Mouse (Mus musculus) embryonic facial prominence, embryonic 10.5 days (tissue): ENCODE measurements at regions not wholly inside any gene's neighbourhood (a gene's known extent, or its start where the extent isn't known, plus 50 kb on each side); places are given as distances from the start of the nearest gene placed in this dataset.
"Not testable (repeated sequence)": the region's sequence is repeated elsewhere in the genome, so short reads cannot be mapped to it uniquely, and the experiment has no call there.

Experiments used
- DNase-seq: peaks from one replicate; pipeline ENCODE4 v3.0.0-alpha.2; 2017; ENCODE audit warnings: low spot score
- H3K27ac ChIP-seq: fragments of 300-500 bp; sonication (generic); replicated peaks from 2 replicates; pipeline ENCODE4 v1.5.1; 2016; ENCODE audit warnings: mild to moderate bottlenecking
- H3K27me3 ChIP-seq: fragments of 300-500 bp; sonication (generic); replicated peaks from 2 replicates; pipeline ENCODE4 v1.6.1; 2016; ENCODE audit warnings: low read depth, mild to moderate bottlenecking; ENCODE audit not compliant: poor library complexity, severe bottlenecking
- H3K36me3 ChIP-seq: fragments of 300-500 bp; sonication (generic); replicated peaks from 2 replicates; pipeline ENCODE4 v1.6.1; 2016; ENCODE audit warnings: mild to moderate bottlenecking, moderate library complexity
- H3K4me1 ChIP-seq: fragments of 300-500 bp; sonication (generic); 2 replicates; pipeline ENCODE4 v1.6.1; 2016
- H3K4me3 ChIP-seq: fragments of 300-500 bp; sonication (generic); 2 replicates; pipeline ENCODE4 v1.5.1; 2016; ENCODE audit warnings: mild to moderate bottlenecking, moderate library complexity
- H3K9me3 ChIP-seq: fragments of 300-500 bp; sonication (generic); 2 replicates; pipeline ENCODE4 v1.6.1; 2016; ENCODE audit warnings: mild to moderate bottlenecking
- WGBS: fragments of 180-500 bp; shearing (Covaris S2); methylation state at CpG from one replicate; pipeline ENCODE4 v1.1.7; 2016; 5-methylcytosine and 5-hydroxymethylcytosine counted together

DNA sequence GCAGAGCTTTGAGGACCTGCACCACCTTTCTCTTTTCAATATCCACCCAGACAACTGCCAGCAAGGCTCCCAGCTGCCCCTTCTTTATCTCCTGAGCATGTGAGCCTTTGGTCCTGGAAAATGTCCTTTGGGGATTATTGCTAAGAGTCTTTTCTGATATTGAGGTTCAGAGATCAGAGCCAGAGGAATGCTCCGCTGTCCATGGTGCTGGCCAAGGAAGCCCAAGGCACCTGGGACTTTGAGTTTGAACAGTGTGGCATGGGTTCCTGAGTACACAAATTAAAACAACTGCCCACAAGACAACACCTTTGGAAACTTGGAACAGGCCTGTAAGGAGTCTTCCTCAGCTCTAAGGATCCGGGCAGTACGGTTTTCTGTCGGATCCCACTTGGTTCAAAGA, 52.6 kb upstream of the Slc28a3 start:
- H3K36me3 ChIP-seq = no peaks in the 10 kb centered on the region
- no peaks in the 10 kb centered on the region for H3K9me3 ChIP-seq
- H3K4me3 ChIP-seq = no peak overlapping the region
- H3K27ac ChIP-seq = no peak overlapping the region
- WGBS = 68% methylated on average over 4 of the region's 4 CpGs
- H3K4me1 ChIP-seq = no peaks in the 10 kb centered on the region
- H3K27me3 ChIP-seq = no peaks in the 10 kb centered on the region
- DNase-seq = peak; percentile 62

- DNase-seq = peak; percentile 39
- WGBS = 61% methylated on average over 21 of the region's 21 CpGs
- Histone ChIP-seq H3K9me3 (no peaks in the 10 kb centered on the region), H3K4me1 (peaks cover 11% of the 10 kb centered on the region), H3K27ac (no peak overlapping the region), H3K36me3 (no peaks in the 10 kb centered on the region), H3K4me3 (peak overlapping the region; percentile 24; the same call in 1 of the 2 replicates), H3K27me3 (no peaks in the 10 kb centered on the region)
These were observed 58.0 kb upstream of the Slc28a3 start for GRCm38 (mm10) chr13:58668664-58669063.

DNA sequence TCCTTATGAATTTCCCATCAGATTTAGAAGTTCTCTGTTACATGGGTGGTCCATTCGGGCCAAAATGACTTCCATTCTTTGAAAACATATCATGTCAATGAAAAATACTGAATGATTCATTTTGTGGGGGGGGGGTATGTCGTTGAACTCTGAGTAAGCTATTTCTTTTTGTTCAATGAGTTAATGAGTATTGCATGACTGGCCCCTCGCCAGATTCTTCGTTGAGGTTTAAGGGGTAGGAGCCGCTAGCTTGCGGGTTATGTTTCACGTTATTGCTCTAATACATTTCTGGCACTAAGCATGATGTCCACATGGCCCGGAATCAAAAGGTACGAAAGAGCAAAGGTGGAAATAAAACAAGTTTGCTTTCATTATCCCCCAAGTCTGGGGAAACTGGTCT, 59.5 kb upstream of the Slc28a3 start:
- Histone ChIP-seq H3K36me3 (no peaks in the 10 kb centered on the region), H3K27me3 (no peaks in the 10 kb centered on the region), H3K27ac (no peak overlapping the region), H3K4me1 (peaks cover 17% of the 10 kb centered on the region), H3K4me3 (no peak overlapping the region), H3K9me3 (no peaks in the 10 kb centered on the region)
- 90% methylated on average over 9 of the region's 9 CpGs for WGBS
- no peak for DNase-seq

GRCm38 (mm10) chr13:58675611-58676010, 64.9 kb upstream of the Slc28a3 start:
- DNase-seq, H3K4me1 ChIP-seq, H3K27ac ChIP-seq, H3K4me3 ChIP-seq, H3K27me3 ChIP-seq, H3K36me3 ChIP-seq, H3K9me3 ChIP-seq: not testable (repeated sequence)
- 84% methylated on average over 1 of the region's 1 CpGs for WGBS

DNA sequence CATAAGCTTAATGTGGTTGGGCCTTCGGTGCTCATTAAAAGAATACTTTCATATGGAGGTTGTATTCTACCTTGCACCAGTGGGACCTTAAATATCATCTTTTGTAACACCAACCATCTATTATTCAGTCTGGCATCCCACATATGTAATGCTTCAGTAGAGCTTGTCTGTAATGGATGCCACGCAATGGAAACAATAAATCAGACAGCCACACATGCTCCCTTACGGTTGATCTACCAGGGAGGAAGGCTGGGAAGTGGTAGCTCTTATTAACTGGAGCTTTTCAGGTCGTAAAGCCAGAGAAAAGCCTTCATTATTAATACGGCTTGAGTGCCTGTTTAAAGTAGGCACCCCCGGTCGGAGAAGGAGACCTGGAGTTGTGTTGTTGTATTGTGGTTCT, 66.8 kb upstream of the Slc28a3 start:
- Histone ChIP-seq H3K4me1 (peaks cover 6% of the 10 kb centered on the region; the same call in 1 of the 2 replicates), H3K36me3 (no peaks in the 10 kb centered on the region), H3K27me3 (no peaks in the 10 kb centered on the region), H3K9me3 (no peaks in the 10 kb centered on the region), H3K27ac (no peak overlapping the region), H3K4me3 (no peak overlapping the region)
- 87% methylated on average over 7 of the region's 7 CpGs for WGBS
- DNase-seq = no peak

- Histone ChIP-seq H3K27me3 (no peaks in the 10 kb centered on the region), H3K4me3 (no peak overlapping the region), H3K36me3 (no peaks in the 10 kb centered on the region), H3K27ac (no peak overlapping the region), H3K4me1 (peaks cover 1% of the 10 kb centered on the region; the same call in 1 of the 2 replicates), H3K9me3 (0 out of 2 replicates have a peak, but pooled peaks cover 3% of the 10 kb centered on the region)
- DNase-seq = no peak
- WGBS = 85% methylated on average over 6 of the region's 6 CpGs
These were observed 69.0 kb upstream of the Slc28a3 start for GRCm38 (mm10) chr13:58679663-58680062.

DNA sequence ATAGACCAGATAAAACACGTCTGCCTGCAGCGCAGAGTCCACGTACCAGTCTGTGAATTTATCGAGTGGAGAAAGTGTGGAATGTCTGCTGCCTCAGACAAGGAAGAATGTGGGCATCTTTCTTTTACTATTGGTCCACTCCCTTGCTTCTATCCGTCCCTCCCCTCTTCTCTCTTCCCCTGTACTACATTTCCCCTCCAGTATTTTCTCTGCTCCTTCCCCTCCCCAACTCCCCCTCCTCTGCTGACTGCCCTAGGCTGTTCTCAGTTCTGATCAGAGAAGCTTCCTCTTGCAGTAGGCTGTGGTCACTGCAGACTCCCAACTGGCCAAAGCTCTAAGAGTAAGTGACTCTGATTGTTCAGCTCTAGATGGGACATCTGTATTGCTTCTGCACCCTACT, 76.1 kb upstream of the Slc28a3 start:
- Histone ChIP-seq H3K4me3 (no peak overlapping the region), H3K4me1 (peaks cover 10% of the 10 kb centered on the region), H3K9me3 (0 out of 2 replicates have a peak, but pooled peaks cover 3% of the 10 kb centered on the region), H3K27ac (no peak overlapping the region), H3K27me3 (no peaks in the 10 kb centered on the region), H3K36me3 (no peaks in the 10 kb centered on the region)
- DNase-seq = no peak
- 67% methylated on average over 5 of the region's 5 CpGs for WGBS

DNA sequence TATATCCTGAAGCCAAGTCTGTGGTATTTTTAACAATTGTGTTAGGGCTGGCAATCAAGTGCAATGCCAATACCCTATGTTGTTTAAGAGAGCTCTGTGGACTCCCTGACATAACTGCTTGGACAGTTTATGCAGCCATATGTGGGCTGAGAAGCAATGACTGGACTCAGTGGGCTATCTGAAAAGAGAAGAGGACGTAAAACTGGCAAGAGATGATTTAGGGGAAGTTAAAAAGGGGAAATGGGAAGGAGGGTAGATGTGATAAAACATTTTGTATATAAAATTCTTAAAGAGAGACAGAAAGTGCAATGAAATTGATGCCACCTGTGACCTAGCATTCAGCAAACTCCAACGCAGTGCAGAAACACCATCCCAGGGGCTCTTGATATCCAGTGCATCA, 76.9 kb upstream of the Slc28a3 start:
- Histone ChIP-seq H3K27ac (no peak overlapping the region), H3K4me3 (no peak overlapping the region), H3K36me3 (no peaks in the 10 kb centered on the region), H3K9me3 (0 out of 2 replicates have a peak, but pooled peaks cover 3% of the 10 kb centered on the region), H3K4me1 (peaks cover 10% of the 10 kb centered on the region), H3K27me3 (no peaks in the 10 kb centered on the region)
- WGBS = 79% methylated on average over 2 of the region's 2 CpGs
- no peak for DNase-seq

DNA sequence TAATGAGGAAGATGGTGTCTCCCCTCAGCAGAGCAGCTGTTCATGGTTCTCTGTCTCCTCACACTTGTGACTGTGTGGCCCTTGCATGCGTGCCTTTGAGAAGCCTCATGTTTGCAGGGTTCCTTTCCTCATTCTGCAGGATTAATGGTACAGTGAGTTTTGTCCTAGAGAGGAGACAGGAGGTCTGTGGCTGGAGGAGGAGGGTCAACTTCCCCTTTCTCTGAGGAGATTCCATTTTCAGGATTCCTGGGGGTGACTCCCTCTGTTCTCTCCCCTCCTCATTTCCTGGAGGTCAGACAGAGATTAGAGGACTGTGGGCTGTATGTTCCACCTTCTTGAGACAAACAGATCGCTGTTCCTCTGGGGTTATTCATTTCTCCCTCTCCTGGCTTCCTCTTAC, 77.6 kb upstream of the Slc28a3 start:
- H3K4me3 ChIP-seq = no peak overlapping the region
- no peaks in the 10 kb centered on the region for H3K36me3 ChIP-seq
- H3K9me3 ChIP-seq = 0 out of 2 replicates have a peak, but pooled peaks cover under 1% of the 10 kb centered on the region
- 63% methylated on average over 2 of the region's 2 CpGs for WGBS
- no peak overlapping the region; the same call in 1 of the 2 replicates for H3K27ac ChIP-seq
- peaks cover 10% of the 10 kb centered on the region for H3K4me1 ChIP-seq
- H3K27me3 ChIP-seq = no peaks in the 10 kb centered on the region
- DNase-seq = no peak

- no peaks in the 10 kb centered on the region for H3K9me3 ChIP-seq
- H3K27ac ChIP-seq = no peak overlapping the region
- DNase-seq = peak; percentile 20
- no peaks in the 10 kb centered on the region for H3K36me3 ChIP-seq
- H3K27me3 ChIP-seq = no peaks in the 10 kb centered on the region
- H3K4me3 ChIP-seq = no peak overlapping the region
- 44% methylated on average over 6 of the region's 6 CpGs for WGBS
- H3K4me1 ChIP-seq = peaks cover 8% of the 10 kb centered on the region; the same call in 1 of the 2 replicates
These were observed 84.0 kb upstream of the Slc28a3 start for GRCm38 (mm10) chr13:58694703-58695102.

DNA sequence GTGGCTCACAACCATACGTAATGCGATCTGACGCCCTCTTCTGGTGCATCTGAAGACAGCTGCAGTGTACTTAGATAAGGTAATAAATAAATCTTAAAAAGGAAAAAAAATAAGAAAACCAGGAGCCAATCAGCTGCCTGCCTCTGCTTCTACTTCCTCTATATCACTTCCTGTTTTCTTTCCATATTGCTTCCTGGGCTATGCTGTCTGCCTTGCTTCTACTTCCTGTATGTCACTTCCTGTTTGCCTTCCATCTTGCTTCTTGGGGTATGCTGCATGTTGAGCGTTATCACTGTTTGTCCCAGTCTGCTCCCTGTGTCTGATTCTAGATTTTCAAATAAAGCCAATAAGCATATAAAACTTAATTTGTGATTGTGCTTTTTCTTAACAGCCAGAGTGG, 85.3 kb upstream of the Slc28a3 start:
- Histone ChIP-seq H3K27ac (no peak overlapping the region), H3K4me3 (no peak overlapping the region), H3K36me3 (no peaks in the 10 kb centered on the region), H3K9me3 (no peaks in the 10 kb centered on the region), H3K27me3 (no peaks in the 10 kb centered on the region), H3K4me1 (peaks cover 8% of the 10 kb centered on the region; the same call in 1 of the 2 replicates)
- WGBS = 97% methylated on average over 4 of the region's 4 CpGs
- DNase-seq = no peak

DNA sequence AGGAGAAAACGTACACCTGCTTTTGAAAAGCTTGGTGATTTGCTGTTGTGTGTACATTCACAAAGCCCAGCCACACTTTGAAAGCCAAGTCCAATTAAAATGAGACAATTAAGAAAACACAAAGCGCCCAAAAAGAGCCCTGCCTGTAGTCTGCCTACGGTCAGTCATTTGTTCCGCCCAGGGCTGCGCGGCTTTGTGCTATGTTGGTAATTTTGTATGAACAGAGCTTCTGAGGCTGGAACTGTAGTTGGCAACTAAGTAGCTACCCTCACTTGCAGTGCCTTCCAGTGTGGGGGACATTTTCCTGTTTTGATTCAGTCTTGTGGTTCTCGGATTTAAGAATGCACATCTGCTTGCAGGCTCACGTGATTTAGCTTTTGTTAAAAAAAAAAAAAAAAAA, 89.3 kb upstream of the Slc28a3 start:
- Histone ChIP-seq H3K9me3 (no peaks in the 10 kb centered on the region), H3K4me1 (peaks cover 5% of the 10 kb centered on the region; the same call in 1 of the 2 replicates), H3K27ac (no peak overlapping the region), H3K36me3 (no peaks in the 10 kb centered on the region), H3K4me3 (no peak overlapping the region), H3K27me3 (no peaks in the 10 kb centered on the region)
- 89% methylated on average over 8 of the region's 8 CpGs for WGBS
- DNase-seq = no peak

GRCm38 (mm10) chr13:58704141-58704540, 93.5 kb upstream of the Slc28a3 start:
- no peaks in the 10 kb centered on the region for H3K27me3 ChIP-seq
- H3K36me3 ChIP-seq = no peaks in the 10 kb centered on the region
- WGBS = 82% methylated on average over 4 of the region's 4 CpGs
- no peaks in the 10 kb centered on the region; the same call in 1 of the 2 replicates for H3K9me3 ChIP-seq
- H3K27ac ChIP-seq = no peak overlapping the region
- H3K4me1 ChIP-seq = no peaks in the 10 kb centered on the region
- H3K4me3 ChIP-seq = no peak overlapping the region
- no peak for DNase-seq

DNA sequence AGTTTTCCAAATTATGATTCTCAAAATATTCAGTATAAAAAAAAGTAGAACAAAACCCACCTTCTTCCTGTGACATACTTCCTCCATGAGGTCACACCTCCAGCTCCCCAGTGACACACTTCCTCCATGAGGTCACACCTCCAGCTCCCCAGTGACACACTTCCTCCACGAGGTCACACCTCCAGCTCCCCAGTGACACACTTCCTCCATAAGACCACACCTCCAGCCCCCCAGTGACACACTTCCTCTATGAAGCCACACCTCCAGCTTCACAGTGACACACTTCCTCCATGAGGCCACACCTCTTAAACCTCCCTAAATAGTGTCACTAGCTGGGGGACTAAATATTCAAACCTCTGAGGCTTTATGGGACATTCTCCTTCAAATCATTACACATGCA, 89.8 kb upstream of the Ntrk2 start:
- 83% methylated on average over 1 of the region's 1 CpGs for WGBS
- Histone ChIP-seq H3K36me3 (no peaks in the 10 kb centered on the region), H3K9me3 (no peaks in the 10 kb centered on the region), H3K4me1 (no peaks in the 10 kb centered on the region), H3K4me3 (no peak overlapping the region), H3K27me3 (no peaks in the 10 kb centered on the region), H3K27ac (no peak overlapping the region)
- DNase-seq = no peak
